Mouse (Mus musculus) midbrain, postnatal 0 days (tissue): Measurements from ENCODE around the gene Mpzl1. TPM values are rescaled to one million over a fixed set of nuclear protein-coding genes. Genes with fewer than 3 reads are reported as not detected.

ENCODE experiments used
- ATAC-seq: fragments of 200-750 bp; cut with Nextera tagmentation; 2 replicates; pipeline ENCODE4 v1.8.0; 2017; ENCODE audit warnings: moderate number of reproducible peaks, mild to moderate bottlenecking, moderate TSS enrichment, moderate library complexity; ENCODE audit not compliant: low FRiP score
- DNase-seq: peaks from one replicate; pipeline ENCODE4 v3.0.0-alpha.2; 2015; ENCODE audit warnings: low spot score
- H3K27ac ChIP-seq: fragments of 300-500 bp; sonication (generic); 2 replicates; pipeline ENCODE4 v1.5.1; 2014; ENCODE audit warnings: low read depth, mild to moderate bottlenecking, low read length, mixed read lengths
- H3K27me3 ChIP-seq: fragments of 300-500 bp; sonication (generic); 2 replicates; pipeline ENCODE4 v1.6.1; 2014; ENCODE audit warnings: low read length, control low read depth, mixed read lengths; ENCODE audit not compliant: insufficient read depth
- H3K36me3 ChIP-seq: fragments of 300-500 bp; sonication (generic); 2 replicates; pipeline ENCODE4 v1.6.1; 2014; ENCODE audit warnings: low read length, control low read depth, mixed read lengths; ENCODE audit not compliant: insufficient read depth
- H3K4me1 ChIP-seq: fragments of 300-500 bp; sonication (generic); 2 replicates; pipeline ENCODE4 v1.6.1; 2014; ENCODE audit warnings: mild to moderate bottlenecking, control low read depth, antibody characterized with exemption, low read length, mixed read lengths; ENCODE audit not compliant: insufficient read depth
- H3K4me2 ChIP-seq: fragments of 300-500 bp; sonication (generic); 2 replicates; pipeline ENCODE4 v1.6.1; 2014; ENCODE audit warnings: low read depth, mild to moderate bottlenecking, low read length, mixed read lengths; ENCODE audit not compliant: poor library complexity, severe bottlenecking
- H3K4me3 ChIP-seq: fragments of 300-500 bp; sonication (generic); 2 replicates; pipeline ENCODE4 v1.5.1; 2014; ENCODE audit warnings: low read depth, mild to moderate bottlenecking, low read length, moderate library complexity
- H3K9ac ChIP-seq: fragments of 300-500 bp; sonication (generic); replicated peaks from 2 replicates; pipeline ENCODE4 v1.6.1; 2014; ENCODE audit warnings: mild to moderate bottlenecking, low read length, moderate library complexity, mixed read lengths; ENCODE audit not compliant: poor library complexity, severe bottlenecking
- H3K9me3 ChIP-seq: fragments of 300-500 bp; sonication (generic); 2 replicates; pipeline ENCODE4 v1.6.1; 2016; ENCODE audit warnings: low read length, control low read depth
- CTCF ChIP-seq: IDR thresholded peaks from 2 replicates; pipeline ENCODE4 v1.5.1; 2016; ENCODE audit warnings: antibody characterized with exemption, mild to moderate bottlenecking
- WGBS: fragments of 180-500 bp; shearing (Covaris S2); extraction: QIAGEN DNeasy Blood & Tissue Kit; methylation state at CpG from one replicate; pipeline ENCODE4 v1.1.7; 2014; 5-methylcytosine and 5-hydroxymethylcytosine counted together
- polyA plus RNA-seq: library from polyadenylated mRNA; unstranded; fragments of >200 nt; fragmentation: Nextera tagmentation; extraction: Ambion mirVana; gene quantifications from 2 replicates; pipeline ENCODE4 v1.2.1, GENCODE M21; 2015
- total RNA-seq: library from RNA; depleted of rRNA; stranded (reverse); fragments of >200 nt; gene quantifications from 2 replicates; pipeline ENCODE4 v1.2.3, GENCODE M21; 2014

Mpzl1 gene
- total and polyA plus RNA-seq, 2 experiments from 2014 or later = 29.7 to 138 TPM

DNA sequence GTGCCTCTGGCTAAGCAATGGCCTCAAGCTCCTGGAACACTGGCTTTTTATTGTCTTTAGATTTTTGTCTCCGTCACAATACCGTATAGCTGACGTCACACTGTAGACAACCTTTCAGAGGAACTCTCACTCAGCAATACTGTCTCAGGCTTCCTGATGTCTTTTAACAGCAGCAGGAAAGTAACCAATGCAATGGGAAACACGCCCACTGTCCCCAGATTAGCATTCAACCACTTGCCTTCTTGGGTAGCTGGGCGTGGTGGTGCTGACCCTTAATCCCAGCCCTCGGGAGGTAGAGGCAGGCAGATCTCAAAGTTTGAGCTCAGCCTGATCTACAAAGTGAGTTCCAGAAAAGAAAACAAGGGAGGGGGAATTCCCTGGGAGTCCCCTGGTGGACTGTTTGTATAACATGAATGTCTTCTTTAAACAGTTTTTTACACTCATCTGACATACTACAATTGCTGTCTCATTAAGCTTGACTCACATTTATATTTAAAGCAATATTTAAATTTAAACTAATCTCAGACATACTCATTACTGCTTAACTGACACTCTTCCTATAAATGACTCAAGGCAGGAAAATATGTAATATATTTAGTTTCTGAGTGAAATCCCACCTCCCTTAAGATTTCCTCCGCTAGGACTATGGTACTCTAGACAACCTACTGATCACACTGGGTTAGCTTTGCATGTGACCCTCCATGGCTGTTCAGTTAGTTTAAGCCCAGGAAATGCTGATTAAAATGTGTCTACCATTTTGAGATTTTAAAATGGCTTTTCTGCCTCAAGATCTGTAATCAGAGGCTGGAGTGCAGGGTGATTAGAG, 24.6 kb downstream of the Mpzl1 start:
- Histone ChIP-seq H3K9me3 (no peaks in the 10 kb centered on the region), H3K4me3 (no peak overlapping the region), H3K27me3 (no peaks in the 10 kb centered on the region), H3K27ac (peak overlapping the region; percentile 65), H3K4me1 (peaks cover 10% of the 10 kb centered on the region), H3K9ac (0 out of 2 replicates have a peak overlapping the region, but pooled peaks have one; percentile 8), H3K4me2 (no peak overlapping the region), H3K36me3 (peaks cover 9% of the 10 kb centered on the region)
- DNase-seq (no peak), ATAC-seq (no peak; the same call in 1 of the 2 replicates)
- peak; percentile 20; the same call in 1 of the 2 replicates for TF ChIP-seq CTCF
- WGBS = 35% methylated on average over 7 of the region's 7 CpGs

DNA sequence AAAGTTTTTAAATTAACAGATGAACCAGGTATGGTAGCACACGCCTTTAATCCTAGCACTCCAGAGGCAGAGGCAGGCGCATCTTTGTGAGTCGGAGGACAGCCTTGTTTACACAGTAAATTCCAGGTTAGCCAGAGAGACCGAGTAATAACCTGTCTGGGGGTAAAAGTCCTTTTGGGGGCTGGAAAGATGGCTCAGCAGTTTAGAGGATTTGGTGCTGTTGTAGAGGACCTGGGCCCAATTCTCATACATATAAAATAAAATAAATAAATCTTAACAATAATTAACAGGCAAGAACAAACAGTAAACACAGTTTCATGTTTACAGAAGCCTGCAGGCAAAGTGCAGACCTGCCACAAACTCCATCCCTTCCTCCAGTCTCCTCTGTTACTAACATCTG, 25.4 kb downstream of the Mpzl1 start:
- WGBS = 91% methylated on average over 4 of the region's 4 CpGs
- H3K27ac ChIP-seq = no peak overlapping the region
- H3K4me3 ChIP-seq = no peak overlapping the region
- TF ChIP-seq CTCF = no peak
- ATAC-seq = no peak
- peaks cover 10% of the 10 kb centered on the region for H3K4me1 ChIP-seq
- no peak overlapping the region for H3K4me2 ChIP-seq
- no peak for DNase-seq
- H3K9me3 ChIP-seq = no peaks in the 10 kb centered on the region
- H3K36me3 ChIP-seq = peaks cover 15% of the 10 kb centered on the region
- H3K9ac ChIP-seq = no peak overlapping the region
- H3K27me3 ChIP-seq = no peaks in the 10 kb centered on the region

DNA sequence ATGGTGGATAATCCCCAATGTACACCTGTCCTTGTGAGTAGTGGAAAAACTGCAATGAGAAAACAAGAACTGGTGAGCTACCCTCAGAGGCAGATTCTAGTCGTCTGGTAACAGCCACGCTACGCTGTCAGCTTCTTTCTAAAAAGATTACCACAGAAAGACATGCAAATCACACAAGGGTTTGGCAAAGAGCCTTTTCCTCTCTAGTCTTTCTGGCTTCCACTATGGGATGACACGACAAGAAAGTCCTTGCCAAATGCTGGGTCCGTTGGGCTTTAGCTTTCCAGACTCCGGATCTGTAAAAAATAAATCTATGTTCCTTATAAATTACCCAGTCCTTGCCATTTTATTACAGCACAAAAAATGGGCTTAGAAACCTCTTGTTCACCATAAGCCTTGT, 28.6 kb downstream of the Mpzl1 start:
- TF ChIP-seq CTCF = no peak
- H3K36me3 ChIP-seq = peaks cover 28% of the 10 kb centered on the region
- H3K27me3 ChIP-seq = no peaks in the 10 kb centered on the region
- H3K4me3 ChIP-seq = no peak overlapping the region
- 60% methylated on average over 6 of the region's 6 CpGs for WGBS
- H3K9ac ChIP-seq = no peak overlapping the region
- H3K4me2 ChIP-seq = no peak overlapping the region
- H3K4me1 ChIP-seq = peaks cover 7% of the 10 kb centered on the region
- DNase-seq (peak; percentile 56), ATAC-seq (no peak)
- H3K27ac ChIP-seq = no peak overlapping the region
- no peaks in the 10 kb centered on the region for H3K9me3 ChIP-seq

DNA sequence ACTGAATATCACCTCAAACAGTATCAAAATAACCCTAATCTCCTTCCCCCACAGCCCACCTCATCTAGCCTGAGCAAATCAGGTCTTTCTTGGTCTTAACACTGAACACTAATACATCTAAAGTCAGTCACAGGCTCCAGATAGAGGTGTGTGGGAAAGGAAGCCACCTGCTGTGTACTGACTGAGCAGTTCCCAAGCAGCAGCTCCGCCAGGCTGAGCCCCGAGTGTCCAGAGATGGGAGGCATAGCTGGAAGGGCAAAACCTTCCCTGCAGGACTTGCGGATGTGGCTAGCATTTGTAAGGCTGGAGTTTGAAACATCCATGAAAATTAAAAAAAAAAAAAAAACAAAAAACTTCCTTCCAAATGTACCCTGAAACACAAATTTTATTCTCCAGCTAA, 29.2 kb downstream of the Mpzl1 start:
- no peak for DNase-seq
- 86% methylated on average over 3 of the region's 3 CpGs for WGBS
- Histone ChIP-seq H3K36me3 (peaks cover 28% of the 10 kb centered on the region), H3K4me2 (no peak overlapping the region), H3K4me1 (0 out of 2 replicates have a peak, but pooled peaks cover under 1% of the 10 kb centered on the region), H3K9me3 (no peaks in the 10 kb centered on the region), H3K9ac (no peak overlapping the region), H3K27ac (no peak overlapping the region), H3K4me3 (no peak overlapping the region), H3K27me3 (no peaks in the 10 kb centered on the region)
- ATAC-seq = no peak
- TF ChIP-seq CTCF = no peak

DNA sequence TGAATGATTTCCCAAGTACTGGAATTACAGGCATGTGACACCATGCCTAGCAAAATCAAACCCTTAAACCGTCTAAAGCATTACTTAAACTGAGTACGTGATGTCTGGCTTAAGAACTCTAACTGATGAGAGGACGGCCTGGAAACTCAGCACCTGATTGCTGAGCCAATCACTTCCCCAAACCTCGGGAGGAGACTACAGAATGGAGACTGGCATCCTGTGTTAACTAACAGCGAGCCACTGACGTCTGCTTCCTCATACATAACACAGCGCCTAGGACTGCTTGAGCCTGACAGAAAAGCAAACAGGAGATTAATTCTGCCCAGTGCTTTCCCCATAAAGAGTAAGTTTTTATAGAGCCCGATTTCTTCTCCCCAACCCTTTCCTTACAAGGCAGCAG, 30.1 kb downstream of the Mpzl1 start:
- TF ChIP-seq CTCF = no peak
- ATAC-seq (no peak), DNase-seq (no peak)
- WGBS = 89% methylated on average over 8 of the region's 8 CpGs
- H3K9ac ChIP-seq = no peak overlapping the region
- no peaks in the 10 kb centered on the region for H3K4me1 ChIP-seq
- peaks cover 28% of the 10 kb centered on the region for H3K36me3 ChIP-seq
- no peaks in the 10 kb centered on the region for H3K9me3 ChIP-seq
- no peak overlapping the region for H3K27ac ChIP-seq
- no peaks in the 10 kb centered on the region for H3K27me3 ChIP-seq
- H3K4me2 ChIP-seq = no peak overlapping the region
- no peak overlapping the region for H3K4me3 ChIP-seq

DNA sequence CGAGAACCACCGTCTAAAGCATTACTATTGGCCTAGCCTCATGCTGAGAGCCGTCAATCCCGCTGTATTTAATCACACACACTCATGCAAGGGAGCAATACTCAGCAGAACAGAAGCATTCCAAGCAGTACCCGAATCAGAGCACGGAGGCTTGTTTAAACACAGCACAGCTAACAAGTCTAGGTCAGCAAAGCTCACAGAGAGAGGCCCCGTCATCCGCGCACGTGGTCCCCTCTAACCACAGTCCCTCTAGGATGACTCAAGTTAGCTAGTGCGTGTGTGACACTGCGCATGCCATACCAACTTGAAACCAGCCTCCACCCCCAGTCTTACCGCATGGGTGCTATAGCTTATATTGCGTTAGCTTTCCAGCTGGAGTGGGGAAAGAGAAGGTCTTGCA, 31.1 kb downstream of the Mpzl1 start:
- no peaks in the 10 kb centered on the region for H3K4me1 ChIP-seq
- no peak overlapping the region for H3K4me3 ChIP-seq
- TF ChIP-seq CTCF = no peak
- H3K27ac ChIP-seq = no peak overlapping the region
- ATAC-seq (no peak), DNase-seq (no peak)
- no peak overlapping the region for H3K9ac ChIP-seq
- H3K4me2 ChIP-seq = no peak overlapping the region
- no peaks in the 10 kb centered on the region for H3K9me3 ChIP-seq
- no peaks in the 10 kb centered on the region for H3K27me3 ChIP-seq
- H3K36me3 ChIP-seq = peaks cover 35% of the 10 kb centered on the region
- 87% methylated on average over 14 of the region's 14 CpGs for WGBS
